Mouse (Mus musculus): ENCODE results near the gene Ttc30b. TPM values are rescaled to one million over a fixed set of nuclear protein-coding genes. Genes with fewer than 3 reads are reported as not detected.
"Not testable (repeated sequence)": the region's sequence is repeated elsewhere in the genome, so short reads cannot be mapped to it uniquely, and the experiment has no call there.

Ttc30b gene
- total RNA-seq (2014; fragmentation: Nextera tagmentation) (1.3 and 2.7 TPM in 2 replicates), total RNA-seq (2017) (3.0 and 3.1 TPM in 2 replicates), polyA plus RNA-seq (2012) (0.44 and 0.51 TPM in 2 replicates)

DNA sequence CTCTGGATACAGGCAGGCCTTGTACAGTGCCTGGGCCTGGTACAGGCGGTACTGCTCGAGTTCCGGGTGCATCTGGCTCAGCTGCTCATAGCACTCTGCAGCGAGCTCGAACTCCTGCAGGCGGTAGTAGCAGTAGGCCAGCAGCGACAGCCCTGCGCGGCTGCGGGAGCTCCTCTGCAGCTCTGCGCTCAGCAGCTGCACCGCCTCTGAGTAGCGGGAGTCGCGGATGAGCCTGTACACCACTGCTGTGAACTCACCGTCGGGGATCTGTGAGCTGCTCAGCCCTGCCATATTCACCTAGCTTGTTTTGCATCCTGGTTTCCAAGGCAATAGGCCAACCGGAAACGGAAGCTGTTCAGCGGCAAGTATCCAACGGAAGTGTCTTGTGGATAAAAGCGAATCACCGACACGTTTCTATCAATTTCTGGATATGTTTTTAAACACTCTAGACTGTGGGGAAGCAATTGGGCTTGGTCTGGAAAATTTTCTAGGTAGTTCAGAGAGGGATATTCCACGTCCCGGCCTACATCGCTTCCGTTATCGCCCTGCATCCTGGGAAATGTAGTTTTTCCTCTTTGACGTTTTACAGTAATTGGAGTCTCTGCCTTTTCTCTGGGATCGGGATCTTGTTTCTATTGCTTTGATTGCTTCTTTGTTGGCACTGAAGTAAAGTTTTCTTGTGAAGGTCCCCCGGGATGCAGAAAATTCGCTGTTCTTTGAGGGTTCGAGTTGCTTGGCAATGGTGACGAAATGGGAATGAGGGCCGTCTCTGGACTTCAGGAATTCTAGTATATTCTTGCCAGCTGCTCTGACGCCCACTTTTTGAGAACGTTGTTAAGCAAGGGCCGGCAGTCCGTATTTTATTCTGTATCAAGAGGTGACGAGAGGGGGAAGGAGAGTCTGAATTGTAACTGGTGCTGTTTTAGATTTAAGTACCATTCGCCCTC is at the start of gene Ttc30b:
TSS of gene Ttc30b (minus strand) at position 469 of the 947 bp plus-strand sequence.
- Histone ChIP-seq H3K9me3 (replicated peaks) (no peaks in the 10 kb centered on the region), H3K36me3 (replicated peaks) (peaks cover 5% of the 10 kb centered on the region), H3K4me1 (ENCODE audit: insufficient read depth, low read depth, low read length) (peaks cover 12% of the 10 kb centered on the region), H3K4me3 (ENCODE audit: low read depth, low read length) (peak within 1 kb of the TSS; percentile 71), H3K27me3 (ENCODE audit: insufficient read depth, low read length) (no peaks in the 10 kb centered on the region)
- peak; percentile 90 for ATAC-seq (ENCODE audit: extremely low read depth, insufficient number of reproducible peaks, low FRiP score, poor library complexity, severe bottlenecking)
- peak; percentile 45 for DNase-seq (ENCODE audit: low spot score)
- TF ChIP-seq TAL1 (conservative IDR thresholded peaks at IDR 0.05; ENCODE audit: low read depth, low read length) (no peak), GATA1 (IDR thresholded peaks at IDR 0.05; ENCODE audit: borderline replicate concordance, low read length) (no peak), POLR2AphosphoS5 (IDR thresholded peaks at IDR 0.05; ENCODE audit: insufficient replicate concordance, low read depth, low read length) (no peak), CTCF (IDR thresholded peaks at IDR 0.05; ENCODE audit: low read depth, low read length) (no peak), GATA2 (IDR thresholded peaks at IDR 0.05; ENCODE audit: borderline replicate concordance, low read depth, low read length) (no peak)

DNA sequence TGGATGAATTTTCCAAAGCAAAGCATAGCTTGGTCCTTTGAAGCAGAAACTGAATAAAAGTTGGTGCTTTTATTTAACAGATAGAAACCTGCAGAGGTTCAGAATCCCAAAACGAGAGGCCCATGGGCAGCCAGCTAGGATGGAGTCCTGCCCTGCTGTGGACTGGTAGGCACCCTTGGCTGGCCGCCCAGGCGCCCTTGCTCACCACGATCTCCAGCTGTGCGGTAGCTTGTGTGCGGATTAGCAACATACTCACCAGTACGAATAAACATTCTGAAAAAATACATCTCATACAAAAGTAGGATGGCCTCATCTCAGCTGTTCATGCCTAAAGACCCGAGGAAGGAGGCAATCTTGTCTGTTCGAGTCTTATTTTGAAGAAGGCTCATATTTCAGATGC is 49.4 kb upstream of the Ttc30b start:
- no peak for ATAC-seq (ENCODE audit: extremely low read depth, insufficient number of reproducible peaks, low FRiP score, poor library complexity, severe bottlenecking)
- Histone ChIP-seq H3K4me1 (ENCODE audit: insufficient read depth, low read depth, low read length) (peaks cover 3% of the 10 kb centered on the region; the same call in 1 of the 2 replicates), H3K9me3 (replicated peaks) (no peaks in the 10 kb centered on the region), H3K4me3 (ENCODE audit: low read depth, low read length) (no peak overlapping the region), H3K36me3 (replicated peaks) (no peaks in the 10 kb centered on the region), H3K27me3 (ENCODE audit: insufficient read depth, low read length) (0 out of 2 replicates have a peak, but pooled peaks cover 2% of the 10 kb centered on the region)
- DNase-seq (ENCODE audit: low spot score), result no peak
- no peak for TF ChIP-seq CTCF (IDR thresholded peaks at IDR 0.05; ENCODE audit: low read depth, low read length)
- TF ChIP-seq POLR2AphosphoS5 (IDR thresholded peaks at IDR 0.05; ENCODE audit: insufficient replicate concordance, low read depth, low read length), result no peak
- TF ChIP-seq TAL1 (conservative IDR thresholded peaks at IDR 0.05; ENCODE audit: low read depth, low read length), result no peak
- no peak for TF ChIP-seq GATA1 (IDR thresholded peaks at IDR 0.05; ENCODE audit: borderline replicate concordance, low read length)
- TF ChIP-seq GATA2 (IDR thresholded peaks at IDR 0.05; ENCODE audit: borderline replicate concordance, low read depth, low read length), result no peak

DNA sequence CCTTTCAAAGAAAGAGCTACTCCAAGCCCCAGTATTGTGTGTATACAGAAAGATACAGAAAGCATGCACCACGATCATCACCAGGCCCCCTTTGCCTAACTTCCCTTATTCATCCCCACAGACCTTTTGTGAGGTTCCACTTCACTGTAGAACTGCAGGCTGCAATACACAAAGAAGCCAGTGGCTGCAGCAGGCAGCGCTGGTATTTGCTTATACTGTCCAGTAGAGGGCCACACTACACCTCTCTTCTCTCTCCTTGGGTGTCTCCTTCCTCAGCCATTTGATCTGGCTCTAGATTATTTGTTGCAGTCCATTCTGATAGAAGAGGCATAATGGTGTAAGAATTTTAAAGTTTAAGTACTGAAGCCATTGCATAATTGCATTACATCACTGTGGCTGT is 46.7 kb upstream of the Ttc30b start:
- H3K9me3 ChIP-seq (replicated peaks), result no peaks in the 10 kb centered on the region
- peak; percentile 27 for DNase-seq (ENCODE audit: low spot score)
- peak; percentile 63 for ATAC-seq (ENCODE audit: extremely low read depth, insufficient number of reproducible peaks, low FRiP score, poor library complexity, severe bottlenecking)

DNA sequence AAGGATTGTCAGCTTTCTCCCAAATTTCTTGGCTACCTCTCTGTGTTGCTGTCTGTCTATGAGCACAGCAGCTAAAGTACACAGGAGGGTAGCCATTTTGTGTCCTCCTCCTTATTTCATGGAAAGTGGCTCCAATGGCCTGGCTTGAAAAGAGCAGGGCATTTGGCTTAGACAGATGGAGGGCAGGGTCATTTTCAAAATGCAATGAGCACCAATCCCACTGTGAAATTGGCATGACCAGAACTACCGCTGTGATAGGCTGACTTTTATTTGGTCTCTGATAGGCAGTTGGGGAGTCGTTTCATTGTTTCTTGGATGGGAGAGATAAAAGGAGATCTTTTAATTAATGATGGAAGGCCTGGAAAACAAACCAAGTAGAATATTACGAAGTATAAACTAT is 45.5 kb upstream of the Ttc30b start:
- no peak for DNase-seq (ENCODE audit: low spot score)
- no peak for ATAC-seq (ENCODE audit: extremely low read depth, insufficient number of reproducible peaks, low FRiP score, poor library complexity, severe bottlenecking)
- Histone ChIP-seq H3K27me3 (ENCODE audit: insufficient read depth, low read length) (0 out of 2 replicates have a peak, but pooled peaks cover 2% of the 10 kb centered on the region), H3K36me3 (replicated peaks) (no peaks in the 10 kb centered on the region), H3K4me3 (ENCODE audit: low read depth, low read length) (no peak overlapping the region), H3K9me3 (replicated peaks) (no peaks in the 10 kb centered on the region), H3K4me1 (ENCODE audit: insufficient read depth, low read depth, low read length) (no peaks in the 10 kb centered on the region)
- TF ChIP-seq CTCF (IDR thresholded peaks at IDR 0.05; ENCODE audit: low read depth, low read length), result no peak
- no peak for TF ChIP-seq TAL1 (conservative IDR thresholded peaks at IDR 0.05; ENCODE audit: low read depth, low read length)
- no peak for TF ChIP-seq GATA1 (IDR thresholded peaks at IDR 0.05; ENCODE audit: borderline replicate concordance, low read length)
- TF ChIP-seq GATA2 (IDR thresholded peaks at IDR 0.05; ENCODE audit: borderline replicate concordance, low read depth, low read length), result no peak
- no peak for TF ChIP-seq POLR2AphosphoS5 (IDR thresholded peaks at IDR 0.05; ENCODE audit: insufficient replicate concordance, low read depth, low read length)

More for the DNA sequence above, 46.7 kb upstream of the Ttc30b start:
- H3K4me1 ChIP-seq (ENCODE audit: insufficient read depth, low read depth, low read length), result no peaks in the 10 kb centered on the region
- H3K27me3 ChIP-seq (ENCODE audit: insufficient read depth, low read length), result 0 out of 2 replicates have a peak, but pooled peaks cover 2% of the 10 kb centered on the region
- H3K4me3 ChIP-seq (ENCODE audit: low read depth, low read length), result no peak overlapping the region
- TF ChIP-seq CTCF (IDR thresholded peaks at IDR 0.05; ENCODE audit: low read depth, low read length) (peak; percentile 55; the same call in 1 of the 2 replicates), TAL1 (conservative IDR thresholded peaks at IDR 0.05; ENCODE audit: low read depth, low read length) (no peak)
- no peaks in the 10 kb centered on the region for H3K36me3 ChIP-seq (replicated peaks)

DNA sequence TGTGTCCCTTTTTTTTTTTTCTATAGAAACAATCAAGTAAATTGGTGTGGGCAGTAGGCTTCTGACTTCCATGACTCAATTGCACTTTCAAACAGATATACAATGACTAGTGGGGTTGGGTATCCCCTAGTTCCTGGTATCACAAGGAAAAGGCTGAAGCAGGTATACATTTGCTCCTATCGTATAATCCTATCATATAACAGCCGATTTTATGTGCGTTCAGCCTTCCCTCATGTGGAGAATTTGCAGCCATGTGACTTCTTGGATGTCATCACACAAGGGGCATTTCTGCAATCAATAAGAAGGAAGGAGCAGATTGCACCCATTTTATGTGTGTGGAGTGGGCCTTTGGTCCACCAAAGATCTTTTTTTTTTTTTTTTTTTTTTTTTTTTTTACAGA is 44.7 kb upstream of the Ttc30b start:
- H3K4me3 ChIP-seq (ENCODE audit: low read depth, low read length), result no peak overlapping the region
- H3K27me3 ChIP-seq (ENCODE audit: insufficient read depth, low read length), result no peaks in the 10 kb centered on the region
- H3K9me3 ChIP-seq (replicated peaks), result no peaks in the 10 kb centered on the region
- no peak for DNase-seq (ENCODE audit: low spot score)
- H3K4me1 ChIP-seq (ENCODE audit: insufficient read depth, low read depth, low read length), result no peaks in the 10 kb centered on the region
- ATAC-seq (ENCODE audit: extremely low read depth, insufficient number of reproducible peaks, low FRiP score, poor library complexity, severe bottlenecking), result no peak
- TF ChIP-seq POLR2AphosphoS5 (IDR thresholded peaks at IDR 0.05; ENCODE audit: insufficient replicate concordance, low read depth, low read length) (no peak), GATA1 (IDR thresholded peaks at IDR 0.05; ENCODE audit: borderline replicate concordance, low read length) (no peak), TAL1 (conservative IDR thresholded peaks at IDR 0.05; ENCODE audit: low read depth, low read length) (no peak), GATA2 (IDR thresholded peaks at IDR 0.05; ENCODE audit: borderline replicate concordance, low read depth, low read length) (no peak), CTCF (IDR thresholded peaks at IDR 0.05; ENCODE audit: low read depth, low read length) (no peak)
- H3K36me3 ChIP-seq (replicated peaks), result no peaks in the 10 kb centered on the region

DNA sequence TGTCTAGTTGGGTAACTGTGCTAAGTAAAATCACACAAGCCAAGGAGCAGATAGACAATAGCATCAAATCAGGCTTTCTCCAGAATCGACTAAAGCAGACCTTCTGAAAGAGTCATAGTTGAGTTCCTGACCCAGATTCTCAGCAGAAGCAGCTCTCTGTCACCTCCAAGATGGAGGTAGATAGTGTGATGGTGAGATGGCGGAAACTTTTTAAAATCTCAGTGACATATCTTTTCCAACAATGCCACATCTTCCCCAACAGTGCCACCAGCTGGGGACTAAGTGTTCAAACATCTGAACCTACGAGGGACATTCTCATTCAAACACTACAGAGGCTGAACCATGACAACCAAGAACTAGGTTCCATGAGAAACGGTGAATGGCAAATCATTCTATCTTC is 44.2 kb upstream of the Ttc30b start:
- no peaks in the 10 kb centered on the region for H3K36me3 ChIP-seq (replicated peaks)
- no peaks in the 10 kb centered on the region for H3K9me3 ChIP-seq (replicated peaks)
- no peak for DNase-seq (ENCODE audit: low spot score)
- H3K27me3 ChIP-seq (ENCODE audit: insufficient read depth, low read length), result no peaks in the 10 kb centered on the region
- ATAC-seq (ENCODE audit: extremely low read depth, insufficient number of reproducible peaks, low FRiP score, poor library complexity, severe bottlenecking), result no peak
- H3K4me3 ChIP-seq (ENCODE audit: low read depth, low read length), result no peak overlapping the region
- TF ChIP-seq GATA2 (IDR thresholded peaks at IDR 0.05; ENCODE audit: borderline replicate concordance, low read depth, low read length), result no peak
- H3K4me1 ChIP-seq (ENCODE audit: insufficient read depth, low read depth, low read length), result no peaks in the 10 kb centered on the region

DNA sequence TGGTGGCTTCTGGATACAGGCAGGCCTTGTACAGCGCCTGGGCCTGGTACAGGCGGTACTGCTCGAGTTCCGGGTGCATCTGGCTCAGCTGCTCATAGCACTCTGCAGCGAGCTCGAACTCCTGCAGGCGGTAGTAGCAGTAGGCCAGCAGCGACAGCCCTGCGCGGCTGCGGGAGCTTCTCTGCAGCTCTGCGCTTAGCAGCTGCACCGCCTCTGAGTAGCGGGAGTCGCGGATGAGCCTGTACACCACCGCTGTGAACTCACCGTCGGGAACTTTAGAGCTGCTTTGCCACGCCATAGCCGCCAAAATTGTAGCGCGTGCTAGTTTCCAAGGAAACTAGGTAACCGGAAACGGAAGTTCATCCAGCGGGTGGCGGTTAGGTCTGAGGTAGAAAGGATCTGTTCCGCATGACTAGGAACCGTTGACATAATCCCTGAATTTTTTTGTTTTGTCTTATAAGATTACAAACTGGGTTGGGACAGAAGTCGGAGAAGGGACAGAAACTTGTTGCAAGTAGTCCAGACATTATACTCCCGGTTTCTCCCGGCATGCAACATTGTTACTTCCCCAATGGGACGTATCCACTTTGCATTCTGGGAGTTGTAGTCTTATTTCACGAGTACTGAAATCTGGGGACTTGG is 43.2 kb upstream of the Ttc30b start, which contains the start of gene Ttc30a1:
TSS of gene Ttc30a1 (minus strand) at position 528 of the 642 bp plus-strand sequence.
- H3K27me3 ChIP-seq (ENCODE audit: insufficient read depth, low read length); H3K9me3 ChIP-seq (replicated peaks); ATAC-seq (ENCODE audit: extremely low read depth, insufficient number of reproducible peaks, low FRiP score, poor library complexity, severe bottlenecking); H3K4me3 ChIP-seq (ENCODE audit: low read depth, low read length); DNase-seq (ENCODE audit: low spot score); H3K36me3 ChIP-seq (replicated peaks); H3K4me1 ChIP-seq (ENCODE audit: insufficient read depth, low read depth, low read length): not testable (repeated sequence)

DNA sequence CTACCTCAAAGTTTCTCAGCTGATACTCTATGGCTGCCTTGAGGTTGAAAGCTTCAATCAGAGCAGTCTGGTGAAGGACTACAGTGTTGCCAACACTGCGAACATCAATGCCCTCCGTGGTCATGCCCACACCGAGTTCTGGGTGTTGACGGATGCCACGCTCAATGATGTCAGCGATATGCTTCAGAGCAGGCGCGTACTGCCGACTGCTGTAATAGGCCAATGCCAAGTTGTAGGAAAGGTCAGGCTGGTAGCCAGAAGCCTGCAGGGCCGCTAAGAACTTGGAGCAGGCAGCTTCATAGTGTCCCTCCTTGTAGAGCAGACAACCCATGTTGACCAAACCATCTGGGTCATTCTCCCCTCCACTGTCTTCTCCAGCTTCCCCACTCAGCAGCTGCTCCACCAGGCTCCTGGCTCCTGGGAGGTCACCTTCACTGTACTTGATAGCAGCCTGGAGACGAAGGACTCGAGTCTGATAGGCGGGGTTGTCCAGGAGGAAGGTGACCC is 42.6 kb upstream of the Ttc30b start:
- DNase-seq (ENCODE audit: low spot score); ATAC-seq (ENCODE audit: extremely low read depth, insufficient number of reproducible peaks, low FRiP score, poor library complexity, severe bottlenecking); H3K4me3 ChIP-seq (ENCODE audit: low read depth, low read length); H3K36me3 ChIP-seq (replicated peaks); H3K27me3 ChIP-seq (ENCODE audit: insufficient read depth, low read length); H3K4me1 ChIP-seq (ENCODE audit: insufficient read depth, low read depth, low read length); H3K9me3 ChIP-seq (replicated peaks): not testable (repeated sequence)
